Mouse (Mus musculus): Measurements from ENCODE around the gene Csf2rb. TPM values are rescaled to one million over a fixed set of nuclear protein-coding genes. Genes with fewer than 3 reads are reported as not detected.

The Csf2rb gene
- total RNA-seq, 2 experiments from 2014 or later = 2.7 to 5.9 TPM

- no peak for DNase-seq
Observed at GRCm38 (mm10) chr15:78378556-78378955, 53.0 kb downstream of the Csf2rb start.

DNA sequence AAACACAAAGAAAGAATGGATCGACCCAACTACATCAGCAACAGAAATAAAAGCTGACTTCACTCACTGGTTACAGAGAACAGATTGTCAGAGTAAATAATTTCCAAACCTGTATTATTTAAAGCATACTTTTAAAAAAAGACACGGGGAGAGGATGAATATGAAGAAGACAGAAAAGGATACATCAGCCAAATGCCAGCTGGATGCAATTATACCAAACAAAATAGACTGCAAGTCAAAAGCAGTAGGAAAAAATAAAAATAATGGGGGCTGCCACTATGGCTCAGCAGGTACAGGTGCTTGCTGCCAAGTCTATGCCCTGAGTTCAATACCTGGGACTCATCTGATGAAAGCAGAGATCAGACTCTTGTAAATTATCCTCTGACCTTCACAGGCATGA, 54.7 kb downstream of the Csf2rb start:
- DNase-seq = no peak

DNA sequence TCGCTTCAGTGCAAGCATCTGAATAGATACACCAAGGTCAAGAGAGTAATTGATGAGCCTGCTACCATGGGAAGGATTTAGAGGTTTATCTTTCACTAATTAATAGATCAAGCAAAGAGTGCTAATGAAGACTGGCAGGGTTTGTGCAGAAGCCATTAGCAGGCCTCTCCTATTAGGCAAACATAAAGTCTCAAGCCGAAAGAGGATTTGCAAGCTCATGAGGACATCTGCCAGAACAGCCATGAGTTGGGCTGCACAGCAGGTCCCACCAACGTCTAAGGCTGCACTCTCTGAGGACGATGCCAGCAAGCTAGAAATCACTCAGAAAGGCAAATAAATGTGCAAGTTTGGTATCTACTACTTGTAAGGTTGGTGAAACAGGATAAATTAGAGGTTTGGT, 55.2 kb downstream of the Csf2rb start:
- no peak for DNase-seq

GRCm38 (mm10) chr15:78382115-78382514, 56.6 kb downstream of the Csf2rb start:
- no peak for DNase-seq

- no peak for DNase-seq
Observed at GRCm38 (mm10) chr15:78383450-78384219, 58.1 kb downstream of the Csf2rb start.

DNA sequence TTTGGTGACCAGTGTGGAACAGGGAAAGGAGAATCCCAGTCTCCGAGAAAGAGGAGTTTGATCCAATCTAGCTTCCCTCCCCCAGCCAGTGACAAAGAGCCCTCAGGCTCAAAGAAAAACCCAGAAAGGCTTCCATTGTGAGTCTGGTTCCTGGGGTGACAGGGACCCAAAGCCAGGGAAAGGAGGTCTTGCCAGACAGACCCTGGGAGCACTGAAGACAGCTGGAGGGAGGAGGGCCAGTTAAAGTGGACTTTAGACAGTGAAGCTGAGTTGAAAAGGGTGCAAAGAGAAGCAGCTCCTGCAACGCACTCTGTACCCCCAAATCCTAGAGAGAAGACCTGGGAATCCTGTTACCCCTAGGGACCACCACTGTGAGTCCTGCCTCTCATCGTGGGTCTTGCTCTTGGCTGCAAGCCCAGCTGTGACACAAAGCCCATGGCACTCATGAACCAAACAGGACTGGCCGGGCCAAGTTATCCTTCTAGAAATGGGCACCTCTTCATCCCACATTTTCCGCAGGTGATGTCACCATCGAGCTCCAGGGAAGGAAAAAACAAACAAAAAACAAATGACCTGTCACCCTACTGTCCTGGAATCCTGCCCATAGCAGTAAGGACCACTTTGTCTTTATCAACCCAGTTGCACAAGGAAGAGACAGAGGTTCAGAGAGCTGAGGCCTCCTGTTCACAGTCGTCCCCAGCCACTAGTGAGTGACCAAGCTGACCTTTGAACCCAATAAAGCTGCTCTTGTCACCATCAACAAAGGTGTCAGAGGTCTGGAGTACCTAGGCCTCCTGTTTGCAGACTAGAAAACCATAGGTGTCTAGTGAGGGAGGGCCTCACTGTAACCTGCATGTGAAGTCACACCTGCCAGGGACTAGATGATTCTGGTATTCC, 58.9 kb downstream of the Csf2rb start:
- no peak for DNase-seq

DNA sequence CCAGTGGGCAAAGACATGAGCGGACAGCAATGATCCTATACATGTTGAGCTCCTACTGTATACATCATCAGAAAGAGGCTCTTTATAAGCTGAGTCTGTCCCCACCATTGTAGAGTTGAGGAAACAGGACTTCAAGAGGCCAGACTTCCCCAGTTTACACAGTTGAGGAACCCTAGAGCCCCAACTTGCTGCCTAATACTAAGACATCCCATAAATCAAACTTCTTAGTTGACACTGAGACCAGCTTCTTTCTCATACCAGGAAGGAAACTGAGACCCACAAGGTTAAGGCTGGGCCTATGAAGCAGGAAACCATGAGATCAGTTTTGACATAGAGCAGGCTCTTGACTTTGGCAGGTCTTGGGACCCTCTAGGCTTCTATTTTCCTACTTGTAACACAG, 60.0 kb downstream of the Csf2rb start:
- no peak for DNase-seq

GRCm38 (mm10) chr15:78390855-78391254, 65.3 kb downstream of the Csf2rb start:
- DNase-seq = no peak

DNA sequence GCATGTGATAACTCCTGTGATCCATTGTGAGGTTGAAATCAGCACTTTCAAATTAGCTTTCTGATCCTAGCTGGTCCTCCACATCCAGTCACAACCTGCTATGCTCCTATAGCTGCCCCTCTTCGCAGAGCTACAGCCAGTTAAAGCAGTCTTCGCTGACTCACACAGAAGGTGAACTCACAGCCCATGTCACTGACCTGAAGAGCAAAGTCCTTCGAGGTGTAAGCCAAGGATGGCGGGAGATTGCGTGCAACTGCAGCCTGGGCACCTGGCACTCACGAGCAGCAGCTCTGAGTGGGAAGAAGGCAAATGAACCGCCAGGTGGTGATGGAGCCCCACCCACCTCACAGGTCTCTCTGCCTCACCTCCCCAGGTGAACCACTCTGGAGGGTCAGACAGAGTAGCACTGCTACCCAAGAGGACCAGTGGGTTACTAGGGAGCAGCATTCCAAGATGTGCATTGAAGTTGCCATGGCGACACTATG, 70.0 kb downstream of the Csf2rb start, which contains the start of gene Tex33:
TSS of gene Tex33 (minus strand) at position 435 of the 485 bp plus-strand sequence.
- DNase-seq = no peak

DNA sequence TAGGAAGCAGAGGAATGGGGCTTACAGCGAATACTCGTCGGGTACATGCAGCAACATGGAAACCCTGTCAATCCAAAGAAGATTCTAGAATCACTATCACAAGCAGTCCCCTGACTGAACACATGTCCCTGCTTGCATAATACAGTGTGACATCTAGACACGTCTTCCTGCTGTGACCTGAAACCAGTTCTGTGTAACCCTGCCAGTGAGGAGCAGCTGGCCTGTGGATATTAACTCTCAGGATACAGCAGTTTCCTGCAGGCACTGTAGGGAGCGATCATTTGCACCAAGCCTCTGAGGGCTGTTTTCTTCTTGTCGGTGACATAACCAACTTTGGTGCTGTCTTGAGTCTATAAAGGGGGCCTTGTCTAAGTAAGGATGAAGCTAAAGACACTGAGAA, 75.8 kb downstream of the Csf2rb start:
- no peak for DNase-seq

DNA sequence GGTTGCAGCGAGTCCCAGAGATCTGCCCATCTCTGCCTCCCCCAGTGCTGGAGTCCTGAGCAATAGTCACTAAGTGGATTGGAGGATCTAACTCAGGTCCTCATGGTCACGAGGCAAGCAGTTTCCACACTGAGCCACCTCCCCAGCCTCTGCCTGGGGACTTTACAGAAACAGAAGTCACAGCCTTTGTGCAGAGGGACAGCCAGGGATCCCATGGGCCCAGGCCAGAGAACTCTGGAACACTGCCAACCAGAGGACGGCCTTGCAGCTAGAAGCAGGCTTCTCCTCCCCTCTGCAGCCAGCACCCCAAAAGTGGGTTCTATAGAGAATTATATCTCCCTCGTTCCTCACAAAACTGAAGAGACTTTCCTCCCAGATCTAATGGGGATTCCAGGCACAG, 76.4 kb downstream of the Csf2rb start:
- peak; percentile 91 for DNase-seq

DNA sequence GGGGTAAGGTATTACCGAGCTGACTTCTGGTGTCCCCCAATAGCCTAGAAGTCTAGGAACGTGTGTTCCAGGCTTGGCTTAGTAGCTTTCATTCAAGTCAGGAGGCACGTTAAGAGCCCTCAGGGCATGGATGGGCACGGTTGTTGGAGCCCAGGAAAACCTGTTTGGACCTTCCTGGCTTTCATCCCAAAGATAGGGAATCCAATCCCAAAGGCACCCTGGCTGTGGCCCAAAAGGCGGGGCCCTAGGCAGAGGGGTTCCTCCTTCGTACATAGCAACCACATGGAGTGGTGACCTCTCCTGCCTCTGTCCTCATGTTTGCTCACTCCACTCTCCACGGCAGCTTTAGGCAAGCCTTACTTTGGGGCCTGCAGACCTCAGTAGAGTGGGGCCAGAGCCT, 76.9 kb downstream of the Csf2rb start:
- DNase-seq = peak; percentile 79 to 89

DNA sequence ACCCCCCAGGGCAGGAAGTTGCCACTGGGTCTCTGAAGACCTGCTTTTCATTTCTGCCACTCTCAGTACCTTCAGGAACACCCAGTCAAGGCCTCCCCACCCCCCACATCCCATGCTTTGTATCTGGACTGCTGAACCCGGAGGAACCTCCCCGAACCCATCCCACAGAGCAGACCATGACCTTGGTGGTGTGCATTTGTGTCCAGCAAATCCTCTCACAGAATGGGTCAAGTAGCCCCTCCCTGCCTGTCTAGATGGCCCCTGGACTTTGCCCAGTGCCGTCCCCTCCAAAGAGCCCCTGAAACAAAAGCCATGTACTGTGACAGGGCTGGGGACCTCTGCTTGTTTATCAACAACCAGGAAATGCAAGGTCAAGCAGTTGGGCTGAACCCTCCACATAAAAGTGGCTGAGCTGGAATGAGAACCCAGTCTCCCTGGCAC, 77.8 kb downstream of the Csf2rb start:
- peak; percentile 86 to 91 for DNase-seq

Small RNA genes within 50 kb of the gene (microRNA-seq; reads per million reads assigned to microRNA genes)
- gene Mir7676-1 (not detected), gene Mir7676-2 (not detected)

Other genes with a start within 250 kb of the Csf2rb start
- under 1 TPM; 0.20 to 0.26 TPM for gene Cacng2, start 205.7 kb upstream of the Csf2rb start, total RNA-seq (2021)
- 10 to 100 TPM; 16.0 to 18.8 TPM for gene Ift27, start 151.6 kb upstream of the Csf2rb start, total RNA-seq (2021)
- not detected for gene Pvalb, start 119.4 kb upstream of the Csf2rb start, total RNA-seq (2021)
- 1 to 10 TPM; 1.9 to 2.3 TPM for gene Ncf4, start 81.0 kb upstream of the Csf2rb start, total RNA-seq (2021)
- under 1 TPM; 0.36 to 0.93 TPM for gene Csf2rb2, start 20.0 kb upstream of the Csf2rb start, total RNA-seq (2021)
- not detected for gene Tex33, start 70.2 kb downstream of the Csf2rb start, total RNA-seq (2021)
- 100 to 1,000 TPM; 276 to 330 TPM for gene Tst, start 80.2 kb downstream of the Csf2rb start, total RNA-seq (2021)
- gene Mpst, start 80.7 kb downstream of the Csf2rb start, total RNA-seq (2021) = 10 to 100 TPM; 38.8 to 57.7 TPM
- 10 to 100 TPM; 78.2 to 96.3 TPM for gene Kctd17, start 102.8 kb downstream of the Csf2rb start, total RNA-seq (2021)
- gene Tmprss6, start 142.9 kb downstream of the Csf2rb start, total RNA-seq (2021) = 1 to 10 TPM; 1.2 to 2.3 TPM
- gene Il2rb, start 169.5 kb downstream of the Csf2rb start, total RNA-seq (2021) = 1 to 10 TPM in 1 of 2 experiments, under 1 TPM in 1; 0.76 to 1.4 TPM
- 10 to 100 TPM; 38.1 to 40.7 TPM for gene C1qtnf6, start 205.7 kb downstream of the Csf2rb start, total RNA-seq (2021)
- gene Sstr3, start 218.9 kb downstream of the Csf2rb start, total RNA-seq (2021) = under 1 TPM; 0.30 to 0.70 TPM
- 1 to 10 TPM; 3.3 to 3.7 TPM for gene Rac2, start 247.0 kb downstream of the Csf2rb start, total RNA-seq (2021)

Measured in adrenal gland, postnatal 36 days (tissue).